Mouse (Mus musculus): Measurements from ENCODE around the gene Slc25a47. TPM values are rescaled to one million over a fixed set of nuclear protein-coding genes. Genes with fewer than 3 reads are reported as not detected.

The Slc25a47 gene
- polyA plus RNA-seq, 1 experiment from 2014 or later, result 14.7 TPM

- H3K4me3 ChIP-seq, result no peak overlapping the region
- H3K36me3 ChIP-seq, result peaks cover 11% of the 10 kb centered on the region
- no peak overlapping the region for H3K9ac ChIP-seq (replicated peaks)
- H3K9me3 ChIP-seq, result no peaks in the 10 kb centered on the region
- H3K27ac ChIP-seq (replicated peaks), result no peak overlapping the region
- 90% methylated on average over 7 of the region's 7 CpGs for WGBS
- no peaks in the 10 kb centered on the region for H3K27me3 ChIP-seq
- no peak overlapping the region for H3K4me2 ChIP-seq (replicated peaks)
- peaks cover 11% of the 10 kb centered on the region for H3K4me1 ChIP-seq
- no peak for ATAC-seq (replicated peaks)
Observed at GRCm38 (mm10) chr12:108810309-108810708, 25.5 kb upstream of the Slc25a47 start.

- H3K9ac ChIP-seq (replicated peaks), result no peak overlapping the region
- peaks cover 13% of the 10 kb centered on the region for H3K36me3 ChIP-seq
- H3K9me3 ChIP-seq, result no peaks in the 10 kb centered on the region
- peaks cover 11% of the 10 kb centered on the region for H3K4me1 ChIP-seq
- no peak overlapping the region for H3K4me3 ChIP-seq
- H3K27ac ChIP-seq (replicated peaks), result no peak overlapping the region
- no peak for ATAC-seq (replicated peaks)
- no peak overlapping the region for H3K4me2 ChIP-seq (replicated peaks)
- WGBS, result 48% methylated on average over 2 of the region's 2 CpGs
- H3K27me3 ChIP-seq, result no peaks in the 10 kb centered on the region
Observed at GRCm38 (mm10) chr12:108811133-108811532, 24.7 kb upstream of the Slc25a47 start.

- H3K4me3 ChIP-seq, result no peak overlapping the region
- H3K27ac ChIP-seq (replicated peaks), result no peak overlapping the region
- H3K27me3 ChIP-seq, result no peaks in the 10 kb centered on the region
- H3K9ac ChIP-seq (replicated peaks), result no peak overlapping the region
- peaks cover 17% of the 10 kb centered on the region for H3K36me3 ChIP-seq
- ATAC-seq (replicated peaks), result no peak
- no peak overlapping the region for H3K4me2 ChIP-seq (replicated peaks)
- peaks cover 11% of the 10 kb centered on the region for H3K4me1 ChIP-seq
- H3K9me3 ChIP-seq, result no peaks in the 10 kb centered on the region
- WGBS, result 81% methylated on average over 6 of the region's 6 CpGs
Observed at GRCm38 (mm10) chr12:108812463-108812862, 23.4 kb upstream of the Slc25a47 start.

GRCm38 (mm10) chr12:108814470-108814869 is 21.4 kb upstream of the Slc25a47 start:
- H3K27me3 ChIP-seq, result no peaks in the 10 kb centered on the region
- no peak overlapping the region for H3K9ac ChIP-seq (replicated peaks)
- ATAC-seq (replicated peaks), result no peak
- H3K36me3 ChIP-seq, result peaks cover 19% of the 10 kb centered on the region
- H3K9me3 ChIP-seq, result no peaks in the 10 kb centered on the region
- H3K4me3 ChIP-seq, result no peak overlapping the region
- H3K4me1 ChIP-seq, result peaks cover 11% of the 10 kb centered on the region
- WGBS, result 92% methylated on average over 6 of the region's 6 CpGs
- H3K27ac ChIP-seq (replicated peaks), result no peak overlapping the region
- no peak overlapping the region for H3K4me2 ChIP-seq (replicated peaks)

- no peak overlapping the region for H3K4me2 ChIP-seq (replicated peaks)
- peaks cover 19% of the 10 kb centered on the region for H3K36me3 ChIP-seq
- no peaks in the 10 kb centered on the region for H3K27me3 ChIP-seq
- peaks cover 7% of the 10 kb centered on the region for H3K4me1 ChIP-seq
- no peaks in the 10 kb centered on the region for H3K9me3 ChIP-seq
- no peak overlapping the region for H3K27ac ChIP-seq (replicated peaks)
- ATAC-seq (replicated peaks), result no peak
- H3K4me3 ChIP-seq, result no peak overlapping the region
- no peak overlapping the region for H3K9ac ChIP-seq (replicated peaks)
- whole genome bisulfite sequencing, result 88% methylated on average over 11 of the region's 11 CpGs
Observed at GRCm38 (mm10) chr12:108816569-108816968, 19.3 kb upstream of the Slc25a47 start.

- ATAC-seq (replicated peaks), result no peak
- H3K4me2 ChIP-seq (replicated peaks), result no peak overlapping the region
- peaks cover 7% of the 10 kb centered on the region; the same call in 1 of the 2 replicates for H3K36me3 ChIP-seq
- no peak overlapping the region for H3K9ac ChIP-seq (replicated peaks)
- H3K9me3 ChIP-seq, result no peaks in the 10 kb centered on the region
- H3K4me3 ChIP-seq, result no peak overlapping the region
- H3K27me3 ChIP-seq, result no peaks in the 10 kb centered on the region
- H3K4me1 ChIP-seq, result no peaks in the 10 kb centered on the region
- 89% methylated on average over 4 of the region's 4 CpGs for WGBS
- no peak overlapping the region for H3K27ac ChIP-seq (replicated peaks)
Observed at GRCm38 (mm10) chr12:108820461-108820860, 15.4 kb upstream of the Slc25a47 start.

GRCm38 (mm10) chr12:108823036-108823435 is 12.8 kb upstream of the Slc25a47 start:
- no peak overlapping the region for H3K4me3 ChIP-seq
- WGBS, result 69% methylated on average over 8 of the region's 8 CpGs
- H3K27ac ChIP-seq (replicated peaks), result no peak overlapping the region
- H3K4me1 ChIP-seq, result no peaks in the 10 kb centered on the region
- H3K27me3 ChIP-seq, result no peaks in the 10 kb centered on the region
- H3K9ac ChIP-seq (replicated peaks), result no peak overlapping the region
- no peaks in the 10 kb centered on the region for H3K9me3 ChIP-seq
- ATAC-seq (replicated peaks), result no peak
- peaks cover 8% of the 10 kb centered on the region for H3K36me3 ChIP-seq
- H3K4me2 ChIP-seq (replicated peaks), result no peak overlapping the region

GRCm38 (mm10) chr12:108824225-108824874 is 11.5 kb upstream of the Slc25a47 start:
- ATAC-seq (replicated peaks), result no peak
- H3K9ac ChIP-seq (replicated peaks), result no peak overlapping the region
- no peak overlapping the region for H3K4me3 ChIP-seq
- H3K9me3 ChIP-seq, result no peaks in the 10 kb centered on the region
- no peaks in the 10 kb centered on the region for H3K27me3 ChIP-seq
- no peaks in the 10 kb centered on the region for H3K4me1 ChIP-seq
- 92% methylated on average over 15 of the region's 15 CpGs for WGBS
- no peak overlapping the region for H3K27ac ChIP-seq (replicated peaks)
- H3K4me2 ChIP-seq (replicated peaks), result no peak overlapping the region
- H3K36me3 ChIP-seq, result peaks cover 8% of the 10 kb centered on the region

- H3K27ac ChIP-seq (replicated peaks), result no peak overlapping the region
- no peaks in the 10 kb centered on the region for H3K27me3 ChIP-seq
- WGBS, result 85% methylated on average over 13 of the region's 13 CpGs
- H3K4me3 ChIP-seq, result no peak overlapping the region
- ATAC-seq (replicated peaks), result no peak
- peaks cover 3% of the 10 kb centered on the region; the same call in 1 of the 2 replicates for H3K4me1 ChIP-seq
- H3K9me3 ChIP-seq, result no peaks in the 10 kb centered on the region
- peaks cover 8% of the 10 kb centered on the region for H3K36me3 ChIP-seq
- H3K4me2 ChIP-seq (replicated peaks), result no peak overlapping the region
- H3K9ac ChIP-seq (replicated peaks), result no peak overlapping the region
Observed at GRCm38 (mm10) chr12:108825561-108826224, 10.2 kb upstream of the Slc25a47 start.

GRCm38 (mm10) chr12:108826282-108826957 is 9.4 kb upstream of the Slc25a47 start:
- no peak for ATAC-seq (replicated peaks)
- WGBS, result 93% methylated on average over 19 of the region's 19 CpGs
- Histone ChIP-seq H3K27me3 (no peaks in the 10 kb centered on the region), H3K4me3 (no peak overlapping the region), H3K27ac (replicated peaks) (no peak overlapping the region), H3K4me2 (replicated peaks) (no peak overlapping the region), H3K9ac (replicated peaks) (no peak overlapping the region), H3K4me1 (peaks cover 3% of the 10 kb centered on the region; the same call in 1 of the 2 replicates), H3K9me3 (no peaks in the 10 kb centered on the region), H3K36me3 (peaks cover 8% of the 10 kb centered on the region)

GRCm38 (mm10) chr12:108826958-108827535 is 8.8 kb upstream of the Slc25a47 start:
- H3K27me3 ChIP-seq, result no peaks in the 10 kb centered on the region
- no peak overlapping the region for H3K4me2 ChIP-seq (replicated peaks)
- H3K27ac ChIP-seq (replicated peaks), result no peak overlapping the region
- H3K9ac ChIP-seq (replicated peaks), result no peak overlapping the region
- peaks cover 5% of the 10 kb centered on the region; the same call in 1 of the 2 replicates for H3K4me1 ChIP-seq
- WGBS, result 92% methylated on average over 28 of the region's 28 CpGs
- no peak overlapping the region for H3K4me3 ChIP-seq
- peaks cover 8% of the 10 kb centered on the region for H3K36me3 ChIP-seq
- ATAC-seq (replicated peaks), result no peak
- no peaks in the 10 kb centered on the region for H3K9me3 ChIP-seq

- Histone ChIP-seq H3K4me3 (no peak overlapping the region), H3K4me2 (replicated peaks) (no peak overlapping the region), H3K9me3 (no peaks in the 10 kb centered on the region), H3K36me3 (peaks cover 8% of the 10 kb centered on the region), H3K4me1 (peaks cover 10% of the 10 kb centered on the region; the same call in 1 of the 2 replicates), H3K27ac (replicated peaks) (no peak overlapping the region), H3K9ac (replicated peaks) (no peak overlapping the region), H3K27me3 (no peaks in the 10 kb centered on the region)
- 97% methylated on average over 6 of the region's 6 CpGs for WGBS
- no peak for ATAC-seq (replicated peaks)
Observed at GRCm38 (mm10) chr12:108827641-108828040, 8.2 kb upstream of the Slc25a47 start.

All from forebrain, embryonic 15.5 days (tissue).